Mouse (Mus musculus): ENCODE measurements around the gene Mrps24. TPM values are rescaled to one million over a fixed set of nuclear protein-coding genes. Genes with fewer than 3 reads are reported as not detected.

Mrps24 gene
- polyA plus RNA-seq, 1 experiment from 2014 or later, result 151 TPM

DNA sequence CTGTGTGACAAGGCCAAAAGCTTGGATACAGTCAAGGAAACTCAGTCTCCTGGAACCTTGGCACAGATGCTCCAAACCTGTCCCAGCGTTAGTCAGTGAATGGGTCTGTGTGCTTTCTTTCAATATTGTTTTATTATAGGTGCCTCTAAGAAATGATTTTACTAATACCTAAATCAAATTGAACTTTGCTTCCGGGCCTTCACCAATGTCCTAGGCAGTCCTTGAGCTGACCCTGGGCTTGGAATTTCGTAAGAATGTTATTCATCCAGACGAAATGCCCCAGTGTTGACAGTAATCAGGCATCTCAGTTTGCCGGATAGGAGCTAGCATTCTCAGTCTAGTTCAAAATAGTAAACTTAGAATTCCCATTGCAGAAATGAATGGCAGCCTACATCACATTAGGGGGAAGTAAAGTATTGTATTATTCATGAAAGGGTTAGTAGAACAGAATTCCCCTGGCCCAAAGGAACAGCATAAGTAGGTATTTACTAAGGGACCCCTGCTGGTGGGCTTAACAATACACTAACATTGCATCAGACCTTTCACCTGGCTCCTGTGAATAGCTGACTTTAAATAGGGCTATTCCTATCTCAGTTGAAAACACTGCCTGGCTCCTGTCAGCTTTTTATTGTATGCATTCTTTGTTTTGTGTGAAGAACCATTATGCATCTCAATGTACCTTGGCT lies 13.1 kb downstream of the Mrps24 start:
- 90% methylated on average over 5 of the region's 5 CpGs for WGBS

GRCm38 (mm10) chr11:5701821-5702220 lies 13.7 kb downstream of the Mrps24 start:
- Histone ChIP-seq H3K4me2 (replicated peaks) (no peak overlapping the region), H3K9ac (no peak overlapping the region), H3K4me1 (peaks cover 13% of the 10 kb centered on the region), H3K9me3 (no peaks in the 10 kb centered on the region), H3K36me3 (peaks cover 20% of the 10 kb centered on the region), H3K27me3 (replicated peaks) (no peaks in the 10 kb centered on the region), H3K27ac (no peak overlapping the region), H3K4me3 (no peak overlapping the region)
- ATAC-seq (ENCODE audit: low FRiP score, low read depth), result no peak
- WGBS, result 96% methylated on average over 1 of the region's 1 CpGs

More for the DNA sequence above, 13.1 kb downstream of the Mrps24 start:
- peaks cover 20% of the 10 kb centered on the region for H3K36me3 ChIP-seq
- no peak overlapping the region for H3K9ac ChIP-seq
- ATAC-seq (ENCODE audit: low FRiP score, low read depth), result no peak
- H3K27me3 ChIP-seq (replicated peaks), result no peaks in the 10 kb centered on the region
- no peak overlapping the region for H3K4me2 ChIP-seq (replicated peaks)
- H3K9me3 ChIP-seq, result no peaks in the 10 kb centered on the region
- H3K4me1 ChIP-seq, result peaks cover 14% of the 10 kb centered on the region
- H3K4me3 ChIP-seq, result no peak overlapping the region
- H3K27ac ChIP-seq, result no peak overlapping the region

DNA sequence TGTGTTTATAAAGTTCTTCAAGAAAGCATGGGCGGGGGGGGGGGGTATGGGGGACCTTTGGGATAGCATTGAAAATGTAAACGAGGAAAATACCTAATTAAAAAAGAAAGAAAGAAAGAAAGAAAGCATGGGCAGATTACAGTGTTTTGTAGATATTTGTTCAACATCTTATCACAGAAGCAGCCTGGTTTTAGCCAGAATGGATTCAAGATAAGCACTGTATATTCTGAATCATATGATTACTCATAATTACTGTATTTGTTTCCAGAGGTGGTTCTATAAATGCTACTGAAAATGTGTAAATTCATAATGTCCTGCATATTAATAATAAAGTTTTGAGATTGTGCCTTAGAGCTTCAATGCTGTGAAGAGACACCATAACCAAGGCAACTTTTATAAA lies 14.2 kb downstream of the Mrps24 start:
- Histone ChIP-seq H3K27me3 (replicated peaks) (no peaks in the 10 kb centered on the region), H3K27ac (no peak overlapping the region), H3K4me3 (no peak overlapping the region), H3K9me3 (no peaks in the 10 kb centered on the region), H3K9ac (no peak overlapping the region), H3K4me2 (replicated peaks) (no peak overlapping the region), H3K4me1 (peaks cover 8% of the 10 kb centered on the region), H3K36me3 (peaks cover 20% of the 10 kb centered on the region)
- WGBS, result 68% methylated on average over 2 of the region's 2 CpGs
- ATAC-seq (ENCODE audit: low FRiP score, low read depth), result no peak

DNA sequence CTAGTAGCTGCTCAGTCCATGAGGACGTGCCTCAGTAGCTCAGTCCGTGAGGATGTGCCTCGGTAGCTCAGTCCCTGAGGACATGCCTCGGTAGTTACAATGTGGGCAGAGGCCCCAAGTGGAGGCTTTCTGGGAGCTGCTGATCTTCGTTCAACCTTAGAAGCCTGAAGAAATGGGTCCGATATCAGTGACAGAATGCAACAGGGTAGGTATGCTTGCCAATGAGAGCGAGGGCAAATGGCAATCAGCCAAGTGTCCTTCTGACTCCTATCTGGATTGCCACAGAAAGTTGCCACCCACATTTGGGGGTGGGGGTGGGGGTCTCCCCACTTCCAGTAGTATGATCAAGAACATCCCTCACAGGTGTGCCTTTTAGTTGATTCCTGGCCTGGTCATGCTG lies 14.7 kb downstream of the Mrps24 start:
- no peak overlapping the region for H3K27ac ChIP-seq
- 90% methylated on average over 7 of the region's 7 CpGs for WGBS
- no peak for ATAC-seq (ENCODE audit: low FRiP score, low read depth)
- no peaks in the 10 kb centered on the region for H3K27me3 ChIP-seq (replicated peaks)
- no peak overlapping the region for H3K4me2 ChIP-seq (replicated peaks)
- no peak overlapping the region for H3K9ac ChIP-seq
- H3K36me3 ChIP-seq, result peaks cover 20% of the 10 kb centered on the region
- H3K9me3 ChIP-seq, result no peaks in the 10 kb centered on the region
- H3K4me1 ChIP-seq, result peaks cover 3% of the 10 kb centered on the region; the same call in 1 of the 2 replicates
- no peak overlapping the region for H3K4me3 ChIP-seq

DNA sequence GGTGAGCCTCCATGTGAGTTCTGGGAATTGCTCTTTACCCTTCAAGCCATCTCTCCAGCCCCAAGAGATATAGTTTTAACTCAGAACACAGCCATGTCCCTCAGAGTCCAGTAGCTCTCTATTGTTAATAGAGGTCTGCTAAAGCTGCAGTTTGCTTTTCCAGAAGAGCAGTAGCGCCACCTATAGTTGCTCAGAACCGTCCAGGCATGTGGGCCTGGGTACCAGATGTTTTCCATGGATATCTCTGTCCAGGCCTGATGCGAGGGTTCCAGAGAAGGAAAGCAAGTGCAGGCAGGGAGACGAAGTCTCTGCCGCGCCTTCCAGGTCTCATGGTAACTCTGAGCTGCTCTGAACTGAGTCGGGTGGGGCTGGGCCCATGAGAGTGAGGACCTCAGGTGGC lies 23.7 kb downstream of the Mrps24 start:
- Histone ChIP-seq H3K4me3 (no peak overlapping the region), H3K27ac (no peak overlapping the region), H3K9ac (no peak overlapping the region), H3K4me2 (replicated peaks) (no peak overlapping the region), H3K36me3 (no peaks in the 10 kb centered on the region), H3K27me3 (replicated peaks) (no peaks in the 10 kb centered on the region), H3K4me1 (no peaks in the 10 kb centered on the region), H3K9me3 (no peaks in the 10 kb centered on the region; the same call in 1 of the 2 replicates)
- no peak for ATAC-seq (ENCODE audit: low FRiP score, low read depth)
- 38% methylated on average over 7 of the region's 7 CpGs for whole genome bisulfite sequencing

DNA sequence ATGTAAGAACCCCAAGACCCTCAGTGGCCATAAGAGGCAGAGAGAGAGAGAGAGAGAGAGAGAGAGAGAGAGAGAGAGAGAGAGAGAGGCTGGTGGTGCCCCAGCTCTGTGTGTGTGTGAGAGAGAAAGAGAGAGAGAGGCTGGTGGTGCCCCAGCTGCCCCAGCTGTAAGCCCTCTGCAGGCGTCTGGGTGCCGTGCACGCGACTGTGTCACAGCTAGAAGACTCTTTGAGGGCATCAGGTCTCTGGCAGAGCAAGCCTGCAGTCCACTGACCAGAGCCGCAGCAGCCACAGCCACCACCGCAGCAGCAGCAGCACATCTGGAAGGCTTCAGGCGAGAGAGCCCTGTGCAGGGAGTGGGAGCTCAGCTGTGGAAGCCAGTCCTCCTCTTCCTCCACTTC lies 31.2 kb downstream of the Mrps24 start:
- WGBS, result 37% methylated on average over 7 of the region's 7 CpGs
- no peak overlapping the region for H3K9ac ChIP-seq
- no peak overlapping the region for H3K27ac ChIP-seq
- H3K36me3 ChIP-seq, result no peaks in the 10 kb centered on the region
- H3K4me1 ChIP-seq, result no peaks in the 10 kb centered on the region
- no peak for ATAC-seq (ENCODE audit: low FRiP score, low read depth)
- H3K4me2 ChIP-seq (replicated peaks), result no peak overlapping the region
- H3K4me3 ChIP-seq, result no peak overlapping the region
- no peaks in the 10 kb centered on the region for H3K9me3 ChIP-seq
- H3K27me3 ChIP-seq (replicated peaks), result no peaks in the 10 kb centered on the region; the same call in 1 of the 2 replicates

GRCm38 (mm10) chr11:5682541-5682940 lies 32.9 kb downstream of the Mrps24 start:
- 81% methylated on average over 6 of the region's 6 CpGs for WGBS
- ATAC-seq (ENCODE audit: low FRiP score, low read depth), result no peak
- Histone ChIP-seq H3K4me2 (replicated peaks) (no peak overlapping the region), H3K36me3 (no peaks in the 10 kb centered on the region), H3K4me3 (no peak overlapping the region), H3K4me1 (no peaks in the 10 kb centered on the region), H3K9me3 (no peaks in the 10 kb centered on the region), H3K27ac (no peak overlapping the region), H3K9ac (no peak overlapping the region), H3K27me3 (replicated peaks) (no peaks in the 10 kb centered on the region; the same call in 1 of the 2 replicates)

Other genes starting within 250 kb of the Mrps24 start
- gene Xbp1, start 195.0 kb downstream of the Mrps24 start, polyA plus RNA-seq (2016; fragmentation: Nextera tagmentation; extraction: Ambion mirVana), result 132 and 141 TPM in 2 replicates
- 22.3 and 23.5 TPM in 2 replicates for gene Ccdc117, start 173.5 kb downstream of the Mrps24 start, polyA plus RNA-seq (2016; fragmentation: Nextera tagmentation; extraction: Ambion mirVana)
- not detected in 2 replicates for gene Ankrd36, start 146.0 kb downstream of the Mrps24 start, polyA plus RNA-seq (2016; fragmentation: Nextera tagmentation; extraction: Ambion mirVana)
- gene Urgcp, start 46.7 kb upstream of the Mrps24 start, polyA plus RNA-seq (2016; fragmentation: Nextera tagmentation; extraction: Ambion mirVana), result 24.6 and 26.5 TPM in 2 replicates
- 138 and 153 TPM in 2 replicates for gene Dbnl, start 72.8 kb upstream of the Mrps24 start, polyA plus RNA-seq (2016; fragmentation: Nextera tagmentation; extraction: Ambion mirVana)
- gene Pgam2, start 88.1 kb upstream of the Mrps24 start, polyA plus RNA-seq (2016; fragmentation: Nextera tagmentation; extraction: Ambion mirVana), result 7.7 and 14.0 TPM in 2 replicates
- 6.6 and 7.0 TPM in 2 replicates for gene Polm, start 122.3 kb upstream of the Mrps24 start, polyA plus RNA-seq (2016; fragmentation: Nextera tagmentation; extraction: Ambion mirVana)
- 19.0 TPM in 2 replicates for gene Aebp1, start 146.3 kb upstream of the Mrps24 start, polyA plus RNA-seq (2016; fragmentation: Nextera tagmentation; extraction: Ambion mirVana)
- 77.5 and 81.5 TPM in 2 replicates for gene Pold2, start 162.6 kb upstream of the Mrps24 start, polyA plus RNA-seq (2016; fragmentation: Nextera tagmentation; extraction: Ambion mirVana)
- gene Myl7, start 183.1 kb upstream of the Mrps24 start, polyA plus RNA-seq (2016; fragmentation: Nextera tagmentation; extraction: Ambion mirVana), result 5.1 and 5.5 TPM in 2 replicates
- 1.4 and 2.0 TPM in 2 replicates for gene Gck, start 234.4 kb upstream of the Mrps24 start, polyA plus RNA-seq (2016; fragmentation: Nextera tagmentation; extraction: Ambion mirVana)
- 59.0 and 62.1 TPM in 2 replicates for gene Ykt6, start 240.0 kb upstream of the Mrps24 start, polyA plus RNA-seq (2016; fragmentation: Nextera tagmentation; extraction: Ambion mirVana)

Data from neural tube, embryonic 12.5 days (tissue).